Mouse (Mus musculus) gastrocnemius, adult 2 months (tissue): ENCODE measurements around the gene Trpm3. TPM values are rescaled to one million over a fixed set of nuclear protein-coding genes. Genes with fewer than 3 reads are reported as not detected.

Experiments
- DNase-seq: peaks from one replicate; pipeline ENCODE4 v3.0.0; 2022
- H3K27ac ChIP-seq: fragments of 200-600 bp; 2 replicates; pipeline ENCODE4 v1.8.1; 2022; ENCODE audit warnings: mild to moderate bottlenecking
- H3K4me3 ChIP-seq: fragments of 200-600 bp; 2 replicates; pipeline ENCODE4 v1.8.1; 2022; ENCODE audit warnings: mild to moderate bottlenecking, moderate library complexity
- CTCF ChIP-seq: fragments of 200-600 bp; IDR thresholded peaks from 2 replicates; pipeline ENCODE4 v1.8.1; 2022; ENCODE audit warnings: antibody characterized with exemption, mild to moderate bottlenecking, moderate library complexity
- intact Hi-C: fragments of 180-260 bp; cut with DNase I; formaldehyde crosslinking; loops from one replicate; pipeline ENCODE4 v1.15.1; 2025
- total RNA-seq, 2 experiments: library from RNA; stranded (reverse); gene quantifications; 2 replicates each; pipeline ENCODE4 v1.2.3; 2021

The Trpm3 gene
- total RNA-seq, 2 experiments from 2014 or later, result 0.73 to 0.77 TPM

GRCm38 (mm10) chr19:22775191-22775695, 636.4 kb downstream of the Trpm3 start:
- intact Hi-C loops, result no loop called here
- TF ChIP-seq CTCF, result no peak
- Histone ChIP-seq H3K4me3 (no peak overlapping the region), H3K27ac (no peak overlapping the region)
- no peak for DNase-seq

GRCm38 (mm10) chr19:22780192-22780843, 641.5 kb downstream of the Trpm3 start:
- no peak for DNase-seq
- Histone ChIP-seq H3K27ac (no peak overlapping the region), H3K4me3 (no peak overlapping the region)
- TF ChIP-seq CTCF, result no peak
- intact Hi-C loops, result no loop called here

GRCm38 (mm10) chr19:22781579-22781978, 642.7 kb downstream of the Trpm3 start:
- Histone ChIP-seq H3K27ac (no peak overlapping the region), H3K4me3 (no peak overlapping the region)
- no peak for TF ChIP-seq CTCF
- intact Hi-C loops, result no loop called here
- DNase-seq, result no peak

GRCm38 (mm10) chr19:22783745-22784144, 644.9 kb downstream of the Trpm3 start:
- no peak for TF ChIP-seq CTCF
- H3K4me3 ChIP-seq, result no peak overlapping the region
- DNase-seq, result no peak
- intact Hi-C loops, result no loop called here
- H3K27ac ChIP-seq, result no peak overlapping the region

GRCm38 (mm10) chr19:22789753-22790152, 650.9 kb downstream of the Trpm3 start:
- no peak overlapping the region for H3K27ac ChIP-seq
- no peak overlapping the region for H3K4me3 ChIP-seq
- intact Hi-C loops, result no loop called here
- DNase-seq, result no peak
- no peak for TF ChIP-seq CTCF

GRCm38 (mm10) chr19:22796996-22797395, 658.1 kb downstream of the Trpm3 start:
- DNase-seq, result no peak
- intact Hi-C loops, result no loop called here
- Histone ChIP-seq H3K27ac (no peak overlapping the region), H3K4me3 (no peak overlapping the region)
- no peak for TF ChIP-seq CTCF

- TF ChIP-seq CTCF, result no peak
- Histone ChIP-seq H3K27ac (no peak overlapping the region), H3K4me3 (no peak overlapping the region)
- intact Hi-C loops, result no loop called here
- DNase-seq, result no peak
Measured at GRCm38 (mm10) chr19:22800471-22800870, 661.6 kb downstream of the Trpm3 start.

- no peak overlapping the region for H3K4me3 ChIP-seq
- intact Hi-C loops, result no loop called here
- H3K27ac ChIP-seq, result no peak overlapping the region
- no peak for TF ChIP-seq CTCF
- DNase-seq, result no peak
Measured at GRCm38 (mm10) chr19:22803396-22803795, 664.5 kb downstream of the Trpm3 start.

GRCm38 (mm10) chr19:22804311-22804710, 665.5 kb downstream of the Trpm3 start:
- TF ChIP-seq CTCF, result no peak
- H3K4me3 ChIP-seq, result no peak overlapping the region
- no peak for DNase-seq

GRCm38 (mm10) chr19:22810247-22810646, 671.4 kb downstream of the Trpm3 start:
- Histone ChIP-seq H3K4me3 (no peak overlapping the region), H3K27ac (no peak overlapping the region)
- DNase-seq, result no peak
- no peak for TF ChIP-seq CTCF
- intact Hi-C loops, result no loop called here

More at GRCm38 (mm10) chr19:22804311-22804710, 665.5 kb downstream of the Trpm3 start:
- intact Hi-C loops, result no loop called here
- no peak overlapping the region for H3K27ac ChIP-seq

GRCm38 (mm10) chr19:22821741-22822140, 682.9 kb downstream of the Trpm3 start:
- intact Hi-C loops, result no loop called here
- no peak overlapping the region for H3K4me3 ChIP-seq
- TF ChIP-seq CTCF, result no peak
- H3K27ac ChIP-seq, result no peak overlapping the region
- DNase-seq, result no peak

GRCm38 (mm10) chr19:22823491-22823981, 684.7 kb downstream of the Trpm3 start:
- no peak for TF ChIP-seq CTCF
- intact Hi-C loops, result no loop called here
- DNase-seq, result no peak
- Histone ChIP-seq H3K27ac (no peak overlapping the region), H3K4me3 (no peak overlapping the region)

- no peak overlapping the region for H3K4me3 ChIP-seq
- intact Hi-C loops, result no loop called here
- DNase-seq, result no peak
- TF ChIP-seq CTCF, result no peak
- H3K27ac ChIP-seq, result no peak overlapping the region
Measured at GRCm38 (mm10) chr19:22825812-22826211, 687.0 kb downstream of the Trpm3 start.

GRCm38 (mm10) chr19:22828198-22828742, 689.4 kb downstream of the Trpm3 start:
- no peak for DNase-seq
- intact Hi-C loops, result no loop called here
- Histone ChIP-seq H3K4me3 (no peak overlapping the region), H3K27ac (no peak overlapping the region; the same call in 1 of the 2 replicates)
- no peak for TF ChIP-seq CTCF
